Mouse (Mus musculus) intestine, embryonic 14.5 days (tissue): Measurements from ENCODE around the gene Popdc3. TPM values are rescaled to one million over a fixed set of nuclear protein-coding genes. Genes with fewer than 3 reads are reported as not detected.

Experiments used
- ATAC-seq: fragments of 200-750 bp; cut with Nextera tagmentation; replicated peaks from 2 replicates; pipeline ENCODE4 v1.8.0; 2017; ENCODE audit warnings: low read depth, moderate number of reproducible peaks, moderate TSS enrichment, moderate library complexity; ENCODE audit not compliant: low FRiP score, low TSS enrichment
- DNase-seq: peaks from one replicate; pipeline ENCODE4 v3.0.0-alpha.2; 2018; ENCODE audit warnings: low spot score
- H3K27ac ChIP-seq: fragments of 300-500 bp; sonication (generic); 2 replicates; pipeline ENCODE4 v1.5.1; 2014; ENCODE audit warnings: low read depth, mild to moderate bottlenecking, control low read depth
- H3K27me3 ChIP-seq: fragments of 300-500 bp; sonication (generic); replicated peaks from 2 replicates; pipeline ENCODE4 v1.6.1; 2014; ENCODE audit warnings: low read length, control low read depth; ENCODE audit not compliant: control insufficient read depth, insufficient read depth
- H3K36me3 ChIP-seq: fragments of 300-500 bp; sonication (generic); 2 replicates; pipeline ENCODE4 v1.6.1; 2014; ENCODE audit warnings: low read length, control low read depth; ENCODE audit not compliant: control insufficient read depth, insufficient read depth
- H3K4me1 ChIP-seq: fragments of 300-500 bp; sonication (generic); replicated peaks from 2 replicates; pipeline ENCODE4 v1.6.1; 2014; ENCODE audit warnings: low read length, control low read depth, mixed read lengths; ENCODE audit not compliant: control insufficient read depth, insufficient read depth
- H3K4me2 ChIP-seq: fragments of 300-500 bp; sonication (generic); 2 replicates; pipeline ENCODE4 v1.6.1; 2014; ENCODE audit warnings: low read length
- H3K4me3 ChIP-seq: fragments of 300-500 bp; sonication (generic); 2 replicates; pipeline ENCODE4 v1.5.1; 2014; ENCODE audit warnings: low read depth, low read length, control low read depth, mixed read lengths
- H3K9ac ChIP-seq: fragments of 300-500 bp; sonication (generic); 2 replicates; pipeline ENCODE4 v1.6.1; 2014; ENCODE audit warnings: mild to moderate bottlenecking, low read length
- H3K9me3 ChIP-seq: fragments of 300-500 bp; sonication (generic); 2 replicates; pipeline ENCODE4 v1.6.1; 2016; ENCODE audit warnings: low read length, control low read depth; ENCODE audit not compliant: control insufficient read depth
- WGBS: fragments of 180-500 bp; shearing (Covaris S2); extraction: QIAGEN DNeasy Blood & Tissue Kit; methylation state at CpG from one replicate; pipeline ENCODE4 v1.1.7; 2014; 5-methylcytosine and 5-hydroxymethylcytosine counted together
- polyA plus RNA-seq: library from polyadenylated mRNA; unstranded; fragments of >200 nt; fragmentation: Nextera tagmentation; extraction: Ambion mirVana; gene quantifications from 2 replicates; pipeline ENCODE4 v1.2.1, GENCODE M21; 2014

Gene Popdc3
- polyA plus RNA-seq, 1 experiment from 2014 or later = 0.51 TPM

- Histone ChIP-seq H3K36me3 (peaks cover 10% of the 10 kb centered on the region), H3K27me3 (no peaks in the 10 kb centered on the region), H3K4me1 (no peaks in the 10 kb centered on the region), H3K27ac (no peak overlapping the region), H3K4me3 (no peak overlapping the region), H3K9me3 (no peaks in the 10 kb centered on the region), H3K9ac (no peak overlapping the region), H3K4me2 (no peak overlapping the region)
- DNase-seq (no peak), ATAC-seq (no peak)
- WGBS = 91% methylated on average over 6 of the region's 6 CpGs
Measured at GRCm38 (mm10) chr10:45144038-45144817, 33.7 kb upstream of the Popdc3 start.

DNA sequence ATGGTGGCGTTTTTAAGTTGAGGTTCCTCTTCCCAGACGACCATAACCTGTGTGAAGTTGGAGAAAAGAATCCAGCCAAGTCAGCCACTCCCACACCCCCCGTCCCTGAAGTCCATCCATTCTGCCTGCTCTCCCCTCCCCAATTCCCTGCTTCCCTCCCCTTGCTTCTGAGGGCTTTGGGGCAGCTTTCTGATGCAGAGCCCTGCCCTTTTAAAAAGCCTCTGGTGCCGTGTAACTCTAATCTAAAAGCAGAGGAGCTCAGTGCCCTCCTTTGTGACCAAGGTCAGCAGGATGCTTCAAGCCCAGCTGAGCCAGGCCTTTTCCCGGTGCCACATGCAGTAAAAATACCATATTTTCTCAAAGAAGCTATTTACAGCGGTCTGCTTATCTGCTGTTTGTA is 31.1 kb upstream of the Popdc3 start:
- Histone ChIP-seq H3K9ac (no peak overlapping the region), H3K27me3 (no peaks in the 10 kb centered on the region), H3K4me3 (no peak overlapping the region), H3K27ac (no peak overlapping the region), H3K9me3 (no peaks in the 10 kb centered on the region), H3K36me3 (peaks cover 36% of the 10 kb centered on the region), H3K4me2 (no peak overlapping the region), H3K4me1 (no peaks in the 10 kb centered on the region)
- DNase-seq (no peak), ATAC-seq (no peak)
- 37% methylated on average over 6 of the region's 6 CpGs for WGBS

DNA sequence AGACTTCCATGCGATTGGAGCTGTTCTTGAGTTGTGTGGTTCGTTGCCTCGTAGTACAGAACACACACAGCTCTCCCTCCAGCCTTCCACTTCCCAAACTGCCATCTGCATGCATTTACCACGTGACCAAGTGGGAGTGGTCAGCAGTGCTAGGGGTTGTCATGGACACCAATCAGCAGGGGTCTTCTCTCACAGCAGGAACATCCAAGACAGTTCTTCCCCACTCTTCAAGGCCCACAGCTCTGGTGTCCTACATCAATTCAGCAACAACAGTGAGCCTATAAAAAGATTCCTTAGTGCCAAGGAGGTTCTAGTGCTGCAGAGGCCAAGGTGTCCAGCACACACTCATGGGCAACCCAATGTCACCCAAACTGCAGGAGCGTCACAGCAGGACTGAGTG is 26.8 kb upstream of the Popdc3 start:
- no peak for ATAC-seq
- no peak overlapping the region for H3K4me2 ChIP-seq
- H3K9me3 ChIP-seq = no peaks in the 10 kb centered on the region
- no peak overlapping the region for H3K4me3 ChIP-seq
- WGBS = 72% methylated on average over 5 of the region's 5 CpGs
- no peaks in the 10 kb centered on the region for H3K27me3 ChIP-seq
- H3K9ac ChIP-seq = no peak overlapping the region
- no peak overlapping the region for H3K27ac ChIP-seq
- no peak for DNase-seq
- H3K36me3 ChIP-seq = peaks cover 74% of the 10 kb centered on the region
- no peaks in the 10 kb centered on the region for H3K4me1 ChIP-seq

GRCm38 (mm10) chr10:45151771-45152692 is 25.9 kb upstream of the Popdc3 start:
- no peaks in the 10 kb centered on the region for H3K4me1 ChIP-seq
- 88% methylated on average over 12 of the region's 12 CpGs for WGBS
- DNase-seq (no peak), ATAC-seq (no peak)
- H3K27ac ChIP-seq = no peak overlapping the region
- H3K27me3 ChIP-seq = no peaks in the 10 kb centered on the region
- peaks cover 82% of the 10 kb centered on the region for H3K36me3 ChIP-seq
- no peak overlapping the region for H3K4me3 ChIP-seq
- H3K4me2 ChIP-seq = no peak overlapping the region
- no peaks in the 10 kb centered on the region for H3K9me3 ChIP-seq
- no peak overlapping the region for H3K9ac ChIP-seq

GRCm38 (mm10) chr10:45154557-45155060 is 23.3 kb upstream of the Popdc3 start:
- Histone ChIP-seq H3K4me3 (no peak overlapping the region), H3K4me2 (no peak overlapping the region), H3K36me3 (peaks cover 90% of the 10 kb centered on the region), H3K27ac (no peak overlapping the region), H3K4me1 (no peaks in the 10 kb centered on the region), H3K9me3 (no peaks in the 10 kb centered on the region), H3K9ac (no peak overlapping the region), H3K27me3 (no peaks in the 10 kb centered on the region)
- no peak for DNase-seq
- no peak for ATAC-seq
- 86% methylated on average over 14 of the region's 14 CpGs for WGBS

- Histone ChIP-seq H3K9me3 (no peaks in the 10 kb centered on the region), H3K27ac (no peak overlapping the region), H3K27me3 (no peaks in the 10 kb centered on the region), H3K4me1 (no peaks in the 10 kb centered on the region), H3K36me3 (no peaks in the 10 kb centered on the region; the same call in 1 of the 2 replicates), H3K4me2 (no peak overlapping the region), H3K9ac (no peak overlapping the region), H3K4me3 (no peak overlapping the region)
- ATAC-seq (no peak), DNase-seq (no peak)
- 87% methylated on average over 8 of the region's 8 CpGs for WGBS
Measured at GRCm38 (mm10) chr10:45165851-45166250, 12.0 kb upstream of the Popdc3 start.

GRCm38 (mm10) chr10:45173927-45174326 is 4.0 kb upstream of the Popdc3 start:
- DNase-seq (no peak), ATAC-seq (no peak)
- Histone ChIP-seq H3K36me3 (no peaks in the 10 kb centered on the region), H3K9me3 (no peaks in the 10 kb centered on the region), H3K27ac (no peak overlapping the region), H3K4me2 (no peak overlapping the region), H3K9ac (no peak overlapping the region), H3K4me3 (no peak overlapping the region), H3K27me3 (no peaks in the 10 kb centered on the region), H3K4me1 (no peaks in the 10 kb centered on the region)
- WGBS = 61% methylated on average over 8 of the region's 8 CpGs

DNA sequence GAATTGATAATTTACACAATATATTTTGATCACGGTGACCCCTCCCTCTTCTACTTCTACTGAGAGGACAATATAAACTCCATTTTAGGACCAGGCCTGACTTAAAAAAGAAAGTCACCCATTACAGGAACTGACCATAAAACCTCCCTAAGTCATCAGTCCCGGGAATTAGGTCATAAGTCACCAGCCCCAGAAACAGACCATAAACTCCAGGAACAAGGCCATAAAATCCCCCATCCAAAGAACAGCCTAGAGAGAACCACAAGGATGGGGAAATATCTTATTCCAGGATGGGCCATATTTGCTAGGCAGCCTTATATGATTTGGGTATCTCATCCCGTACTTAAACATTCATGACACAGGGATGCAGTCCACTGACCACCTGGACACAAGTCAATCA is 3.6 kb upstream of the Popdc3 start:
- no peak for ATAC-seq
- no peaks in the 10 kb centered on the region for H3K36me3 ChIP-seq
- no peaks in the 10 kb centered on the region for H3K4me1 ChIP-seq

More for the DNA sequence above, 3.6 kb upstream of the Popdc3 start:
- H3K4me2 ChIP-seq = no peak overlapping the region
- H3K9ac ChIP-seq = no peak overlapping the region
- no peak overlapping the region for H3K4me3 ChIP-seq
- no peaks in the 10 kb centered on the region for H3K27me3 ChIP-seq
- H3K9me3 ChIP-seq = no peaks in the 10 kb centered on the region
- peak; percentile 2 for DNase-seq
- no peak overlapping the region for H3K27ac ChIP-seq
- WGBS = 74% methylated on average over 3 of the region's 3 CpGs
